Mouse (Mus musculus) brain, embryonic 14.5 days (tissue): ENCODE results near the gene Cgrrf1.

ENCODE experiments used
- CTCF ChIP-seq: fragments of 200-500 bp; IDR thresholded peaks from 2 replicates; pipeline ENCODE4 v1.5.1; 2012; ENCODE audit warnings: inconsistent platforms, mild to moderate bottlenecking, moderate library complexity, borderline replicate concordance; ENCODE audit not compliant: insufficient read depth, insufficient read length; ENCODE audit errors: extremely low read depth
- POLR2A ChIP-seq: fragments of 200-500 bp; IDR thresholded peaks from 2 replicates; pipeline ENCODE4 v1.6.1; 2012; ENCODE audit warnings: mild to moderate bottlenecking, inconsistent platforms, borderline replicate concordance; ENCODE audit not compliant: poor library complexity, insufficient read depth, insufficient read length, severe bottlenecking; ENCODE audit errors: extremely low read depth

- TF ChIP-seq POLR2A (no peak), CTCF (no peak)
Observed at GRCm38 (mm10) chr14:46818743-46819142, 13.2 kb upstream of the Cgrrf1 start.
